In the genomic region with DNA sequence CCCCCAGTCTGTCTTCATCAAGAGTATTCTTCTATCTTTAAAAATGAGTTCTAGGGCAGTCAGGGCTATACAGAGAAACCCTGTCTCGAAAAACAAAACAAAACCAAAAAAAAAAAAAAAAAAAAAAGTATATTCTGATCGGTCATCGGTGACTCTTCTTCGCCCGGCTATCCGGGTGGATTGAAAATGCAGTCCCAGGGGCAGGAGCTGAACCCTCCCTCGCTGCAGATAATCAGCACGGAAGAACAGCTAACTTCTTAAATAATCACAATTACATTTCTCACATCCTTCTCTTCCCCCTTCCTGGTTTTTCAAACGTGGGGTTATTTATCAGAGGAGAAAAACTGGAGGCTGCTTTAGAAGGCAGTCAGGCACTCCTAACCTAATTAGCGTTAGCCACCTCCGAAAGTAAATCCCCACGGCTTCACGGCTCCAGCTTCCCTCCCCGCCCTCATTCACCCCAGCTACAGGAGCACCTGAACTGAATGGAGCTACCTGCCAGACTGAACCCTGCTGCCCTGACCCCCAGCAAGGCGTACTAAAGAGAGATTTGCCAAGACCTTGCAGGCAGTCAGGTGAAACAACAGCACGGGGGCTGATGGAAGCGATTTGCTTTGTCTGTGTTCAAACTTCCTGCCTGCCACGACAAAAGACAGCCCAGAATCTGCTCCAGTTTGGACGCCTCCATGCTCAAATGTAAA, we compare ENCODE assay signal across 9 mouse cellular contexts.
DNase-seq lines count a peak whose midpoint lies in the region; ATAC-seq lines count a peak whose summit lies in the region.
"Had no signal": no experiment of that assay in that cellular context is flagged by ENCODE, and none has a peak within 500 bp of the region (broad histone marks: within the 10 kb centered on the region; RNA-seq: fewer than 3 reads in every experiment).

No protein-coding gene starts in this region.

- DNase-seq in layer of hippocampus, postnatal 36 days, result peak; percentile 5 to 11
- DNase-seq in layer of hippocampus, adult 9-10 months (ENCODE audit: low spot score), result no peak
- peak; percentile 4 for DNase-seq in kidney, adult 9 months
- no peak for DNase-seq in left cerebral cortex, postnatal 10 days (ENCODE audit: extremely low spot score in 1 of 2, low spot score in 2 of 2)
- no peak for DNase-seq in adrenal gland, postnatal 14 days
- no peak for DNase-seq in B cell, adult 2 months

- no peak for ATAC-seq in embryonic facial prominence, embryonic 12.5 days (ENCODE audit: insufficient number of reproducible peaks, insufficient read depth, low FRiP score, low TSS enrichment)
- ATAC-seq in midbrain, embryonic 12.5 days (ENCODE audit: low FRiP score, low read depth), result peak; percentile 38; the same call in 1 of the 2 replicates

- H3K4me2 ChIP-seq in embryonic facial prominence, embryonic 12.5 days (replicated peaks), result peak overlapping the region; percentile 59
- peak overlapping the region; percentile 54 for H3K4me2 ChIP-seq in midbrain, embryonic 12.5 days (replicated peaks)

- H3K27me3 ChIP-seq in embryonic facial prominence, embryonic 12.5 days, result no peaks in the 10 kb centered on the region
- no peaks in the 10 kb centered on the region for H3K27me3 ChIP-seq in midbrain, embryonic 12.5 days

- peaks cover 5% of the 10 kb centered on the region; the same call in 1 of the 2 replicates for H3K4me1 ChIP-seq in embryonic facial prominence, embryonic 12.5 days
- peaks cover 14% of the 10 kb centered on the region for H3K4me1 ChIP-seq in midbrain, embryonic 12.5 days

- H3K9me3 ChIP-seq in embryonic facial prominence, embryonic 12.5 days, result no peaks in the 10 kb centered on the region
- H3K9me3 ChIP-seq in midbrain, embryonic 12.5 days, result no peaks in the 10 kb centered on the region
- H3K9me3 ChIP-seq: G1E had no signal

- H3K9ac ChIP-seq in embryonic facial prominence, embryonic 12.5 days, result no peak overlapping the region
- no peak overlapping the region; the same call in 1 of the 2 replicates for H3K9ac ChIP-seq in midbrain, embryonic 12.5 days (replicated peaks)

- WGBS in embryonic facial prominence, embryonic 12.5 days, result 2% methylated on average over 19 of the region's 19 CpGs
- WGBS in midbrain, embryonic 12.5 days, result under 1% methylated on average over 19 of the region's 19 CpGs

- H3K36me3 ChIP-seq in embryonic facial prominence, embryonic 12.5 days, result no peaks in the 10 kb centered on the region
- H3K36me3 ChIP-seq in midbrain, embryonic 12.5 days, result no peaks in the 10 kb centered on the region
- H3K36me3 ChIP-seq: G1E had no signal

- intact Hi-C loops in left cerebral cortex, postnatal 10 days (cut with DNase I), result loop anchor here (10.0 kb wide), 2 partner anchors 242 to 502 kb away; no protein-coding TSS in a partner anchor

- H3K4me3 ChIP-seq in embryonic facial prominence, embryonic 12.5 days, result peak overlapping the region; percentile 30
- peak overlapping the region; percentile 36 for H3K4me3 ChIP-seq in midbrain, embryonic 12.5 days

- no peak overlapping the region for H3K27ac ChIP-seq in embryonic facial prominence, embryonic 12.5 days
- no peak overlapping the region for H3K27ac ChIP-seq in midbrain, embryonic 12.5 days (replicated peaks)

Comparison
In these comparisons a context has a peak if more than half of its experiments do, and no peak if none do; other contexts are left out.
1. DNase-seq: peak in layer of hippocampus, postnatal 36 days (2 of 2) and kidney, adult 9 months (single experiment); none in layer of hippocampus, adult 9-10 months (single experiment), left cerebral cortex, postnatal 10 days (0 of 2), adrenal gland, postnatal 14 days (single experiment) and B cell, adult 2 months (0 of 2).